Mouse (Mus musculus): ENCODE measurements around the gene Gm6367. TPM values are rescaled to one million over a fixed set of nuclear protein-coding genes. Genes with fewer than 3 reads are reported as not detected.
"Not testable (repeated sequence)": the region's sequence is repeated elsewhere in the genome, so short reads cannot be mapped to it uniquely, and the experiment has no call there.

Gene Gm6367
- polyA plus RNA-seq (2015; fragmentation: Nextera tagmentation; extraction: Ambion mirVana), result not detected in 2 replicates

DNA sequence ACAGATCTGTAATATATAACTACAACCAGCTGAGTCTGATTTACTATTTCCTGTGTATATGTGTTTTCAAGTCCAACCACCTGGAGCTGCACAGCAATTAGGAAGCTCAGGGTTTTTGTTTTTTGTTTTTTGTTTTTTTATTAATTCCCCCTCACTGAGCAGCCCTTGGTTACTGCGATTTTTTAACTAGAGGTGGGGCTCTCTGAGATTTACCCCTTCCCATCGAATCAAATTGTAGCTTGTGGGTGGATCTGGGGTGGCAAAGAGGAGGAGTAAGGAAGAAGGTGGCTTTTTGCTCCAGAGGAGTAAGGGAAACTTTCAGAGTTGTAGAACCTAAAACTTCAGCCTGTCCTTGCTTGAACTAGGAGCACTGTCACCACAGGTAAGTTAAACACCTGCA, at the start of gene Gm6367:
TSS of gene Gm6367 (plus strand) at position 301 of the 400 bp plus-strand sequence.
- not testable (repeated sequence) for H3K4me1 ChIP-seq; H3K9me3 ChIP-seq; H3K4me2 ChIP-seq; H3K27ac ChIP-seq (replicated peaks); H3K4me3 ChIP-seq; H3K27me3 ChIP-seq (replicated peaks); ATAC-seq (ENCODE audit: extremely low read depth, insufficient number of reproducible peaks, low FRiP score, low TSS enrichment); H3K36me3 ChIP-seq; H3K9ac ChIP-seq
- no CpG with 5 or more reads among the region's 2 CpGs for WGBS

Other genes starting within 250 kb of the Gm6367 start
- gene Gm3183, start 123.2 kb upstream of the Gm6367 start, polyA plus RNA-seq (2015; fragmentation: Nextera tagmentation; extraction: Ambion mirVana), result not detected in 2 replicates
- not detected in 2 replicates for gene Gm7942, start 118.3 kb downstream of the Gm6367 start, polyA plus RNA-seq (2015; fragmentation: Nextera tagmentation; extraction: Ambion mirVana)
- gene Gm16513, start 194.0 kb downstream of the Gm6367 start, polyA plus RNA-seq (2015; fragmentation: Nextera tagmentation; extraction: Ambion mirVana), result not detected in 2 replicates

Data from heart, embryonic 13.5 days (tissue).